Mouse (Mus musculus): ENCODE results near the gene Marc1. TPM values are rescaled to one million over a fixed set of nuclear protein-coding genes. Genes with fewer than 3 reads are reported as not detected.

The Marc1 gene
- polyA plus RNA-seq, 1 experiment from 2014 or later = not detected

GRCm38 (mm10) chr1:184817768-184818167 lies 6.7 kb upstream of the Marc1 start:
- peaks cover 24% of the 10 kb centered on the region; the same call in 1 of the 2 replicates for H3K36me3 ChIP-seq
- 86% methylated on average over 6 of the region's 6 CpGs for WGBS
- ATAC-seq = no peak
- no peak overlapping the region for H3K27ac ChIP-seq
- H3K4me3 ChIP-seq (replicated peaks) = no peak overlapping the region
- no peak overlapping the region for H3K9ac ChIP-seq (replicated peaks)
- no peaks in the 10 kb centered on the region for H3K9me3 ChIP-seq
- no peaks in the 10 kb centered on the region for H3K27me3 ChIP-seq
- no peak overlapping the region for H3K4me2 ChIP-seq (replicated peaks)
- peaks cover 2% of the 10 kb centered on the region; the same call in 1 of the 2 replicates for H3K4me1 ChIP-seq (replicated peaks)

GRCm38 (mm10) chr1:184811716-184812250 lies 670 bp upstream of the Marc1 start:
- Histone ChIP-seq H3K4me1 (replicated peaks) (peaks cover 7% of the 10 kb centered on the region), H3K4me2 (replicated peaks) (no peak overlapping the region), H3K9ac (replicated peaks) (no peak overlapping the region), H3K27me3 (peaks cover 31% of the 10 kb centered on the region), H3K9me3 (no peaks in the 10 kb centered on the region), H3K4me3 (replicated peaks) (no peak overlapping the region), H3K27ac (no peak overlapping the region), H3K36me3 (0 out of 2 replicates have a peak, but pooled peaks cover 3% of the 10 kb centered on the region)
- no peak for ATAC-seq
- WGBS = 85% methylated on average over 8 of the region's 8 CpGs

- no peak overlapping the region for H3K4me2 ChIP-seq (replicated peaks)
- WGBS = 80% methylated on average over 6 of the region's 6 CpGs
- 0 out of 2 replicates have a peak, but pooled peaks cover 3% of the 10 kb centered on the region for H3K36me3 ChIP-seq
- no peak for ATAC-seq
- no peak overlapping the region for H3K4me3 ChIP-seq (replicated peaks)
- H3K9me3 ChIP-seq = no peaks in the 10 kb centered on the region
- peaks cover 31% of the 10 kb centered on the region for H3K27me3 ChIP-seq
- H3K27ac ChIP-seq = no peak overlapping the region
- peaks cover 7% of the 10 kb centered on the region for H3K4me1 ChIP-seq (replicated peaks)
- no peak overlapping the region for H3K9ac ChIP-seq (replicated peaks)
Measured at GRCm38 (mm10) chr1:184809578-184810001, 1.5 kb downstream of the Marc1 start.

GRCm38 (mm10) chr1:184808418-184809012 lies 2.6 kb downstream of the Marc1 start:
- Histone ChIP-seq H3K27ac (no peak overlapping the region), H3K9me3 (no peaks in the 10 kb centered on the region), H3K36me3 (no peaks in the 10 kb centered on the region), H3K27me3 (peaks cover 31% of the 10 kb centered on the region), H3K4me1 (replicated peaks) (peaks cover 7% of the 10 kb centered on the region), H3K4me3 (replicated peaks) (no peak overlapping the region), H3K9ac (replicated peaks) (no peak overlapping the region), H3K4me2 (replicated peaks) (no peak overlapping the region)
- 86% methylated on average over 17 of the region's 17 CpGs for WGBS
- no peak for ATAC-seq

- WGBS = 69% methylated on average over 15 of the region's 15 CpGs
- H3K4me1 ChIP-seq (replicated peaks) = peaks cover 7% of the 10 kb centered on the region
- no peaks in the 10 kb centered on the region for H3K36me3 ChIP-seq
- no peak overlapping the region for H3K27ac ChIP-seq
- H3K4me3 ChIP-seq (replicated peaks) = no peak overlapping the region
- H3K27me3 ChIP-seq = peaks cover 31% of the 10 kb centered on the region
- no peaks in the 10 kb centered on the region for H3K9me3 ChIP-seq
- H3K4me2 ChIP-seq (replicated peaks) = no peak overlapping the region
- no peak overlapping the region for H3K9ac ChIP-seq (replicated peaks)
- no peak for ATAC-seq
Measured at GRCm38 (mm10) chr1:184807627-184808417, 3.3 kb downstream of the Marc1 start.

GRCm38 (mm10) chr1:184807123-184807522 lies 4.0 kb downstream of the Marc1 start:
- Histone ChIP-seq H3K27ac (no peak overlapping the region), H3K4me3 (replicated peaks) (no peak overlapping the region), H3K4me2 (replicated peaks) (no peak overlapping the region), H3K9me3 (no peaks in the 10 kb centered on the region), H3K36me3 (no peaks in the 10 kb centered on the region), H3K9ac (replicated peaks) (no peak overlapping the region), H3K4me1 (replicated peaks) (peaks cover 7% of the 10 kb centered on the region), H3K27me3 (peaks cover 29% of the 10 kb centered on the region)
- 80% methylated on average over 7 of the region's 7 CpGs for WGBS
- no peak for ATAC-seq

GRCm38 (mm10) chr1:184805749-184806148 lies 5.4 kb downstream of the Marc1 start:
- Histone ChIP-seq H3K36me3 (no peaks in the 10 kb centered on the region), H3K4me2 (replicated peaks) (no peak overlapping the region), H3K9me3 (peaks cover 6% of the 10 kb centered on the region; the same call in 1 of the 2 replicates), H3K27ac (no peak overlapping the region), H3K9ac (replicated peaks) (no peak overlapping the region), H3K4me1 (replicated peaks) (peaks cover 4% of the 10 kb centered on the region), H3K27me3 (peaks cover 17% of the 10 kb centered on the region), H3K4me3 (replicated peaks) (no peak overlapping the region)
- ATAC-seq = no peak
- WGBS = 93% methylated on average over 4 of the region's 4 CpGs

- peak; percentile 70 for ATAC-seq
- 21% methylated on average over 27 of the region's 27 CpGs for WGBS
Measured at GRCm38 (mm10) chr1:184793163-184793876, 17.8 kb downstream of the Marc1 start.

GRCm38 (mm10) chr1:184791109-184791508 lies 20.0 kb downstream of the Marc1 start:
- Histone ChIP-seq H3K4me3 (replicated peaks) (no peak overlapping the region), H3K27me3 (no peaks in the 10 kb centered on the region), H3K27ac (no peak overlapping the region), H3K36me3 (no peaks in the 10 kb centered on the region), H3K9me3 (no peaks in the 10 kb centered on the region), H3K4me1 (replicated peaks) (0 out of 2 replicates have a peak, but pooled peaks cover 2% of the 10 kb centered on the region), H3K4me2 (replicated peaks) (no peak overlapping the region), H3K9ac (replicated peaks) (no peak overlapping the region)
- WGBS = 7% methylated on average over 2 of the region's 2 CpGs
- no peak for ATAC-seq

More at GRCm38 (mm10) chr1:184793163-184793876, 17.8 kb downstream of the Marc1 start:
- Histone ChIP-seq H3K36me3 (no peaks in the 10 kb centered on the region), H3K4me3 (replicated peaks) (no peak overlapping the region), H3K9me3 (0 out of 2 replicates have a peak, but pooled peaks cover 5% of the 10 kb centered on the region), H3K9ac (replicated peaks) (no peak overlapping the region), H3K4me2 (replicated peaks) (peak overlapping the region; percentile 19; the same call in 1 of the 2 replicates), H3K4me1 (replicated peaks) (0 out of 2 replicates have a peak, but pooled peaks cover 2% of the 10 kb centered on the region), H3K27ac (no peak overlapping the region), H3K27me3 (no peaks in the 10 kb centered on the region)

GRCm38 (mm10) chr1:184786376-184787151 lies 24.5 kb downstream of the Marc1 start:
- Histone ChIP-seq H3K27ac (no peak overlapping the region), H3K4me1 (replicated peaks) (no peaks in the 10 kb centered on the region), H3K36me3 (no peaks in the 10 kb centered on the region), H3K9ac (replicated peaks) (no peak overlapping the region), H3K4me3 (replicated peaks) (no peak overlapping the region), H3K4me2 (replicated peaks) (no peak overlapping the region), H3K9me3 (no peaks in the 10 kb centered on the region), H3K27me3 (no peaks in the 10 kb centered on the region)
- 69% methylated on average over 13 of the region's 13 CpGs for WGBS
- ATAC-seq = no peak

GRCm38 (mm10) chr1:184783641-184784040 lies 27.5 kb downstream of the Marc1 start:
- H3K4me3 ChIP-seq (replicated peaks) = no peak overlapping the region
- 76% methylated on average over 4 of the region's 4 CpGs for WGBS
- H3K27ac ChIP-seq = no peak overlapping the region
- H3K36me3 ChIP-seq = no peaks in the 10 kb centered on the region
- H3K27me3 ChIP-seq = no peaks in the 10 kb centered on the region
- no peak for ATAC-seq
- no peaks in the 10 kb centered on the region for H3K4me1 ChIP-seq (replicated peaks)
- H3K9ac ChIP-seq (replicated peaks) = no peak overlapping the region
- no peaks in the 10 kb centered on the region for H3K9me3 ChIP-seq
- no peak overlapping the region for H3K4me2 ChIP-seq (replicated peaks)

All from midbrain, embryonic 13.5 days (tissue).